Mouse (Mus musculus): ENCODE measurements around the gene Pxmp2. TPM values are rescaled to one million over a fixed set of nuclear protein-coding genes. Genes with fewer than 3 reads are reported as not detected.

The Pxmp2 gene
- polyA plus RNA-seq (2012; rRNA removed): 31.9 and 32.3 TPM in 2 replicates

DNA sequence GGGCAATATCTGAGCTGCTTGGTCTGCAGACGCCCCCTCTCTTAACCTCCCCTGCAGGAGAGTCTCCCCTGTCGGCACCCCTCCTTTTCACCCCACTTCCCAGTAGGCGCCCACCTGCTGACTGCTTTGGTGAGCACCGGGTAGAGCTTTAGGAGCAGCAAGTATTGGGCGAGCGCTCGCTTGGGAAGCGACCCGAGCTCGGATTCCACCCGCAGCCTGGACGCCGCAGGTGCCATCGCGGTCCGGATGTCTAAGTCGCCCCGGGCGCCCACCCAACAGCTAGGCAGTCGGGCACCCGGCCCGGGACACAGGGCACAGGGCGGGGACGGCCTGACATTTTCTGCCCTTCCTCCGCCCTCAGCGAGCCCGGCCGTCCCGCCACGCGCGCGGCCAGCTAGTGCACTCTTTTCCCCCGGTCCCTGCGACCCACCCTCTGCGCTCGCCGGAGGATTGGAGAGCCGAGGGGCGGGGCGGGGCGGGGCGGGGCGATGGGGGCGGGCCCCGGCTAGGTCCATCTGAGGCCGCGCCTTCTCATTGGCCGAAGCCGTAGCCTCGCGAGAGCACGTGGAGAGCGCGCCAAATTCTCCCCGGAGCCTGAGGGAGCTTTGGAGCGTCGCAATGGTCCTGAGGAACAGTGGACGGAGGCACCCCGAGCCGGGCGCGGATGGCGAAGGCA lies at the start of gene Pxmp2, which contains the start of gene Pole:
Gene Pxmp2 (minus strand): TSS at position 417 of the 676 bp plus-strand sequence.
Gene Pole (plus strand): TSS at position 537 of the 676 bp plus-strand sequence.

DNA sequence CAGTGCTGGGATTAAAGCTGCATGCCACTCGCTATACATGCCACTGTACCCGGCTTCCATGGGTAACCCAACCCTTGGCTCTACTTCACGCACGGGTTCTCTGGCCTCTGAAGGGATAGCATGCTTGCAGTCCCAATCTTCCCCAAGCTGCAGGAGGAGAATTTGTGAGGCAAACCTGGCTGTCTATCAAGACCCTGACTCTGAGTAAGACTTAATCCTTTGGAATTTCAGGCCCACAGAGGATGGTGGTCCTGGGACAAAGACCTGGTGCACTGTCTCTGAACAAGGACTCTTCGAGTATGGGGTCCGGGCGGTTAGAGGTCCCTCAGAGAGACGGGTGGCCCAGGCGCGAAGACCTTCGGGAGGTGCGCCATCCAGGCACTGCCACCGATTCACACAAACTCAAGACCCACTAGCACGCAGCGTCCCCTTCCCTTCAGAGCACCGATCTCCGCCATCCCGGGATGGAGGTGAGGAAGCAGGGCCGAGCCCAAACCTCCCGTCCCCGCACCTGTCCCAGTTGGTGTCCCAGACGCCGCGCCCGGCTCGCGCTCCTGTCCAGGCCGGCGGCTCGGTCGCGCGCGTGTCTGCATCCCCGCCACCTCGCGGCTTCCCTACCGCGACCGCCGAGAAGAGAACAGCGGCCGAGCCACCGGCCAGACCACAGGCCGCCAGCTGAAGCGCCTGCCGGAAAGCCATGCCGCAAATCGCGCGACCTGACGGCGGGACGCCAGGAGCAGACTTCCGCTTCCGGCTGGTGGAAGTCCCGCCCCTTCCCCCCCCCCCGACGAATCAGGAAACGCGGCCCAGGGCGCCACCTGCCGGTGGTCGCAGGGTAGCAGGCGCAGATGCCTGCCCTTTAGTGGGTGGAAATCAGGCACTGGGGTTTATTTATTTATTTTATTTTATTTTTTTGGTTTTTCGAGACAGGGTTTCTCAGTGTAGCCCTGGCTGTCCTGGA lies 16.6 kb downstream of the Pxmp2 start, which contains the start of gene Pgam5:
Gene Pgam5 (minus strand): TSS at position 773 of the 961 bp plus-strand sequence.

DNA sequence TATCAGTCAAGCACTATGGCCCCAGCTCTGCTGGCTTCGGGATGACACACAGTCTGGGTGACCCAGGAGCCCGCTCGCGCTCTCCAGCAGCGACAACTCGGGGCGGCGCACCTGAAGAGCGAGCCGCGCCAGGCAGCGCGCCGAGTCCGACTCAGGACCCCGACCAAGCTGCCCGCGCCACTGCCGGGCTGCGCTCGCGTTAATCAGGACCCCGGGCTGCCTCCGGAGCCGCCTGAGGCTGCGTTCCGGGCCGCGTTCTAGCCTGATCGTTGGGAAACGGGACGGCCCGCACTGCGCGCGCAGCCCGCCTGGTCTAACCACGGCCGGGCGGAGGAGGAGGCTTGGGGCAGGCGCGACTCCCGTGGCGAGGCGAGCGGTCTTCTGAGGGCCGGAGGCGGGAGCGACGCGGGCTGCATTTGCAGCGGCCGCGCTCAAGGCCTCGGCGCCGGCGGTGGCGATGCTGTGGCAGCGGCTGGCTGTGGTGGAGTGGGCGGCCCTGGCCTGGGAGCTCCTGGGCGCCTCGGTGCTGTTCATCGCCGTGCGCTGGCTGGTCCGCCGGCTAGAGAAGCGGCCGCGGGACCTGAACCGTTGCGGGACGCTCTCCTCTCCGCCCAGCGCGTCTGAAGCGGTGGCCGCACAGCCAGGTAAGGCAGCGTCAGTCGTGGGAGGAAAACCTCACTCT lies 55.1 kb downstream of the Pxmp2 start, which contains the start of gene Ankle2:
Gene Ankle2 (plus strand): TSS at position 225 of the 682 bp plus-strand sequence.

Other genes with a start within 250 kb of the Pxmp2 start
- 0.66 and 0.79 TPM in 2 replicates for gene Gm17655, start 213.7 kb downstream of the Pxmp2 start, polyA plus RNA-seq (2012; rRNA removed)
- gene Gm35315, start 191.8 kb downstream of the Pxmp2 start, polyA plus RNA-seq (2012; rRNA removed): 0.76 and 0.86 TPM in 2 replicates
- 0.06 and 0.07 TPM in 2 replicates for gene Plcxd1, start 186.2 kb downstream of the Pxmp2 start, polyA plus RNA-seq (2012; rRNA removed)
- gene Gtpbp6, start 178.0 kb downstream of the Pxmp2 start, polyA plus RNA-seq (2012; rRNA removed): 21.1 and 24.2 TPM in 2 replicates
- gene Zfp605, start 176.1 kb downstream of the Pxmp2 start, polyA plus RNA-seq (2012; rRNA removed): 0.55 and 0.60 TPM in 2 replicates
- gene Chfr, start 150.3 kb downstream of the Pxmp2 start, polyA plus RNA-seq (2012; rRNA removed): 13.6 TPM in 2 replicates
- gene Golga3, start 109.5 kb downstream of the Pxmp2 start, polyA plus RNA-seq (2012; rRNA removed): 5.2 and 6.3 TPM in 2 replicates
- 5.3 and 5.4 TPM in 2 replicates for gene Ankle2, start 55.2 kb downstream of the Pxmp2 start, polyA plus RNA-seq (2012; rRNA removed)
- 13.6 TPM in 2 replicates for gene Pgam5, start 16.3 kb downstream of the Pxmp2 start, polyA plus RNA-seq (2012; rRNA removed)
- gene Pole, start 120 bp upstream of the Pxmp2 start, polyA plus RNA-seq (2012; rRNA removed): 7.8 and 7.9 TPM in 2 replicates
- 0.13 and 0.16 TPM in 2 replicates for gene P2rx2, start 57.0 kb upstream of the Pxmp2 start, polyA plus RNA-seq (2012; rRNA removed)
- gene Lrcol1, start 58.5 kb upstream of the Pxmp2 start, polyA plus RNA-seq (2012; rRNA removed): not detected in 2 replicates
- gene Fbrsl1, start 162.3 kb upstream of the Pxmp2 start, polyA plus RNA-seq (2012; rRNA removed): 7.4 and 8.3 TPM in 2 replicates

Measured in liver, embryonic 18 days (tissue).